ENCODE assay signal across 21 mouse cellular contexts in the genomic region with DNA sequence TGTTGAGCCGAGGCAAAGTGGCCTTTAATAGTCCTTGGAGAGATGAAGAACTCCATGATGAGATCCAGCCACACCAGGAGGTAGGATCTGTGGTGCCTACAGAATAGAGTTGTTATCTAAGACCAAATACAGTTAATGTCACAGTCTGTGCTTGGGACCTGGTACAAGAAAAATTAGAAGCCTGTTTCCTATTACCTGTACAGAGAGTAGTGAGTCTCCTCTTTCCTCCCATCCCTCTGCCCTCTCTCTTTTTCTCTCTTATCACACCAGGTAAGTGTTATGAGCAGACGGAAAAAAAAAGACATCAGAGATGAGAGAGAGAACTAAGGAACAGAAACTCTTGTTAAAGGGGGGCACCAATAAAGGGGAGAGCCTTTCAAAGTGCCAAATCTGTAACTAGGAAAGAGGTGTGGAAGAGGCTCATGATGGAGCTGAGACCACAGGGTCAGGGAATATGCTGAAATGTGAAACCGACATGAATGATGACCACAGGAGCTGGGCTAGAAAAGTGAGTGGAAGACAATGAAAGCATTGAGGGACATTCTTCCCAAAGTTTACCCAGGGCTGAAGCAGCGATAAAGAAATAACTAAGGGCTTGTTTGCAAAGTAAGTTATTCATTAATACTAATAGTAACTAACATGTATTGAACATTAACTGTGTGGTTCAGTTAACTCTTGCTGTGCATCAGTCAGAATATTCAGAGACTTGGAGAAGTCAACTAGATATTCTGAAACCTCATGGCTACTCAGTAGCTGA.
DNase-seq lines count a peak whose midpoint lies in the region; ATAC-seq and TF ChIP-seq lines count a peak whose summit lies in the region.
"Had no signal": no experiment of that assay in that cellular context is flagged by ENCODE, and none has a peak within 500 bp of the region (broad histone marks: within the 10 kb centered on the region; RNA-seq: fewer than 3 reads in every experiment).

No protein-coding gene starts in this region.

- no peaks in the 10 kb centered on the region for H3K36me3 ChIP-seq in kidney, embryonic 14.5 days (ENCODE audit: control insufficient read depth, insufficient read depth, low read length)
- H3K36me3 ChIP-seq in lung, embryonic 14.5 days (ENCODE audit: insufficient read depth): no peaks in the 10 kb centered on the region
- no peaks in the 10 kb centered on the region for H3K36me3 ChIP-seq in intestine, embryonic 16.5 days (ENCODE audit: control insufficient read depth, insufficient read depth, low read length)
- no peaks in the 10 kb centered on the region for H3K36me3 ChIP-seq in stomach, embryonic 15.5 days
- H3K36me3 ChIP-seq: forebrain, embryonic 10.5 days; heart, embryonic 13.5 days; hindbrain, embryonic 12.5 days; liver, embryonic 13.5 days had no signal

- no peaks in the 10 kb centered on the region for H3K4me1 ChIP-seq in kidney, embryonic 14.5 days (ENCODE audit: control insufficient read depth, insufficient read depth, low read length)
- peaks cover 9% of the 10 kb centered on the region; the same call in 1 of the 2 replicates for H3K4me1 ChIP-seq in lung, embryonic 14.5 days (ENCODE audit: insufficient read depth)
- peaks cover 8% of the 10 kb centered on the region; the same call in 1 of the 2 replicates for H3K4me1 ChIP-seq in intestine, embryonic 16.5 days (ENCODE audit: control insufficient read depth, insufficient read depth, low read length)
- H3K4me1 ChIP-seq in stomach, embryonic 15.5 days: peaks cover 2% of the 10 kb centered on the region; the same call in 1 of the 2 replicates
- H3K4me1 ChIP-seq: forebrain, embryonic 10.5 days; hindbrain, embryonic 12.5 days; liver, embryonic 13.5 days; megakaryocyte, embryonic 14.5 days had no signal

- WGBS in kidney, embryonic 14.5 days: 30% methylated on average over 4 of the region's 4 CpGs
- WGBS in lung, embryonic 14.5 days: 44% methylated on average over 4 of the region's 4 CpGs
- 60% methylated on average over 4 of the region's 4 CpGs for WGBS in intestine, embryonic 16.5 days
- WGBS in stomach, embryonic 15.5 days: 53% methylated on average over 4 of the region's 4 CpGs

- no peak overlapping the region for H3K9ac ChIP-seq in kidney, embryonic 14.5 days (ENCODE audit: low read depth, low read length)
- no peak overlapping the region for H3K9ac ChIP-seq in lung, embryonic 14.5 days
- no peak overlapping the region for H3K9ac ChIP-seq in intestine, embryonic 16.5 days (ENCODE audit: low read depth, low read length)
- no peak overlapping the region for H3K9ac ChIP-seq in stomach, embryonic 15.5 days
- H3K9ac ChIP-seq: heart, embryonic 13.5 days; hindbrain, embryonic 12.5 days; liver, embryonic 13.5 days had no signal

- intact Hi-C loops in left cerebral cortex, postnatal 36 days (cut with DNase I): no loop called here

- H3K27ac ChIP-seq in kidney, embryonic 14.5 days (ENCODE audit: low read depth, low read length): peak overlapping the region; percentile 37; the same call in 1 of the 2 replicates
- H3K27ac ChIP-seq in lung, embryonic 14.5 days (ENCODE audit: low read depth): peak overlapping the region; percentile 77
- H3K27ac ChIP-seq in intestine, embryonic 16.5 days (ENCODE audit: low read length): peak overlapping the region; percentile 46; the same call in 1 of the 2 replicates
- peak overlapping the region; percentile 76 for H3K27ac ChIP-seq in stomach, embryonic 15.5 days
- H3K27ac ChIP-seq: forebrain, embryonic 10.5 days; heart, embryonic 13.5 days; hindbrain, embryonic 12.5 days; liver, embryonic 13.5 days had no signal

- no peak overlapping the region for H3K4me2 ChIP-seq in kidney, embryonic 14.5 days (replicated peaks; ENCODE audit: low read depth, low read length)
- H3K4me2 ChIP-seq in lung, embryonic 14.5 days: no peak overlapping the region
- no peak overlapping the region for H3K4me2 ChIP-seq in intestine, embryonic 16.5 days (ENCODE audit: low read depth, low read length)
- H3K4me2 ChIP-seq in stomach, embryonic 15.5 days: no peak overlapping the region
- H3K4me2 ChIP-seq: heart, embryonic 13.5 days; hindbrain, embryonic 12.5 days; liver, embryonic 13.5 days had no signal

- no peaks in the 10 kb centered on the region for H3K27me3 ChIP-seq in kidney, embryonic 14.5 days (ENCODE audit: control insufficient read depth, insufficient read depth, low read length)
- H3K27me3 ChIP-seq in lung, embryonic 14.5 days (ENCODE audit: insufficient read depth, low read length): no peaks in the 10 kb centered on the region
- H3K27me3 ChIP-seq in intestine, embryonic 16.5 days (replicated peaks; ENCODE audit: control insufficient read depth, insufficient read depth, low read length): no peaks in the 10 kb centered on the region
- H3K27me3 ChIP-seq in stomach, embryonic 15.5 days (replicated peaks): no peaks in the 10 kb centered on the region
- H3K27me3 ChIP-seq: heart, embryonic 13.5 days; hindbrain, embryonic 12.5 days; liver, embryonic 13.5 days; megakaryocyte, embryonic 14.5 days had no signal

- DNase-seq in kidney, postnatal 36 days: no peak
- DNase-seq in lung, embryonic 14.5 days: peak; percentile 30
- no peak for DNase-seq in lung, adult 18-20 months
- DNase-seq in left cerebral cortex, postnatal 36 days (ENCODE audit: low spot score in 2 of 2): no peak
- DNase-seq in heart, adult 9 months (ENCODE audit: low spot score in 2 of 2): no peak
- DNase-seq: cerebellum, adult 18-20 months; cerebellum, postnatal 14 days; gastrocnemius, postnatal 10 days; heart, adult 18-20 months; heart, postnatal 14 days; liver, embryonic 13.5 days; lung, postnatal 10 days; midbrain, embryonic 14.5 days had no signal

- H3K4me3 ChIP-seq in kidney, embryonic 14.5 days (ENCODE audit: low read length): no peak overlapping the region
- no peak overlapping the region for H3K4me3 ChIP-seq in lung, embryonic 14.5 days (ENCODE audit: low read depth, low read length)
- no peak overlapping the region for H3K4me3 ChIP-seq in intestine, embryonic 16.5 days (ENCODE audit: low read length)
- no peak overlapping the region for H3K4me3 ChIP-seq in stomach, embryonic 15.5 days (replicated peaks)
- H3K4me3 ChIP-seq: forebrain, embryonic 10.5 days; heart, embryonic 13.5 days; hindbrain, embryonic 12.5 days; liver, embryonic 13.5 days; megakaryocyte, embryonic 14.5 days had no signal

- no peak for TF ChIP-seq CTCF in lung, embryonic 14.5 days (IDR thresholded peaks at IDR 0.05; ENCODE audit: low read depth)

- no peaks in the 10 kb centered on the region for H3K9me3 ChIP-seq in kidney, embryonic 14.5 days (ENCODE audit: control insufficient read depth, low read length)
- H3K9me3 ChIP-seq in lung, embryonic 14.5 days (ENCODE audit: low read depth, low read length): no peaks in the 10 kb centered on the region
- no peaks in the 10 kb centered on the region for H3K9me3 ChIP-seq in intestine, embryonic 16.5 days (ENCODE audit: control insufficient read depth, low read length)
- H3K9me3 ChIP-seq in stomach, embryonic 15.5 days: no peaks in the 10 kb centered on the region
- H3K9me3 ChIP-seq: forebrain, embryonic 10.5 days; hindbrain, embryonic 12.5 days; liver, embryonic 13.5 days had no signal

- ATAC-seq in kidney, embryonic 14.5 days (ENCODE audit: low FRiP score, low TSS enrichment): 0 out of 2 replicates have a peak, but pooled peaks have one; percentile 62
- peak; percentile 56 for ATAC-seq in lung, embryonic 14.5 days (ENCODE audit: insufficient read depth)
- ATAC-seq in intestine, embryonic 16.5 days: peak; percentile 59
- ATAC-seq in stomach, embryonic 15.5 days (ENCODE audit: insufficient read depth, low FRiP score, low read depth): peak; percentile 71
- ATAC-seq: forebrain, embryonic 16.5 days had no signal
